Mouse (Mus musculus) brain, embryonic 14.5 days (tissue): Measurements from ENCODE around the gene Tmtc1.

Experiments used
- CTCF ChIP-seq: fragments of 200-500 bp; IDR thresholded peaks from 2 replicates; pipeline ENCODE4 v1.5.1; 2012; ENCODE audit warnings: inconsistent platforms, mild to moderate bottlenecking, moderate library complexity, borderline replicate concordance; ENCODE audit not compliant: insufficient read depth, insufficient read length; ENCODE audit errors: extremely low read depth
- POLR2A ChIP-seq: fragments of 200-500 bp; IDR thresholded peaks from 2 replicates; pipeline ENCODE4 v1.6.1; 2012; ENCODE audit warnings: mild to moderate bottlenecking, inconsistent platforms, borderline replicate concordance; ENCODE audit not compliant: poor library complexity, insufficient read depth, insufficient read length, severe bottlenecking; ENCODE audit errors: extremely low read depth

- TF ChIP-seq POLR2A: no peak
- peak; percentile 15; the same call in 1 of the 2 replicates for TF ChIP-seq CTCF
Observed at GRCm38 (mm10) chr6:148448151-148448550, 4.0 kb upstream of the Tmtc1 start.
